Mouse (Mus musculus) hindbrain, embryonic 16.5 days (tissue): ENCODE data around the gene Gm28038. TPM values are rescaled to one million over a fixed set of nuclear protein-coding genes. Genes with fewer than 3 reads are reported as not detected.
A peak's percentile ranks its signal among the peaks of the same experiment; 100 is the strongest.

Experiments used
- ATAC-seq: fragments of 200-750 bp; cut with Nextera tagmentation; 2 replicates; pipeline ENCODE4 v1.8.0; 2017; ENCODE audit warnings: moderate TSS enrichment, moderate library complexity
- H3K27ac ChIP-seq: fragments of 300-500 bp; sonication (generic); 2 replicates; pipeline ENCODE4 v1.5.1; 2014; ENCODE audit warnings: low read depth, mild to moderate bottlenecking, control low read depth, low read length, moderate library complexity
- H3K27me3 ChIP-seq: fragments of 300-500 bp; sonication (generic); replicated peaks from 2 replicates; pipeline ENCODE4 v1.6.1; 2014; ENCODE audit warnings: low read length; ENCODE audit not compliant: control insufficient read depth, insufficient read depth
- H3K36me3 ChIP-seq: fragments of 300-500 bp; sonication (generic); 2 replicates; pipeline ENCODE4 v1.6.1; 2014; ENCODE audit warnings: mild to moderate bottlenecking, low read length, moderate library complexity, mixed read lengths; ENCODE audit not compliant: control insufficient read depth, insufficient read depth
- H3K4me1 ChIP-seq: fragments of 300-500 bp; sonication (generic); 2 replicates; pipeline ENCODE4 v1.6.1; 2014; ENCODE audit warnings: low read depth, low read length; ENCODE audit not compliant: control insufficient read depth, insufficient read depth
- H3K4me2 ChIP-seq: fragments of 300-500 bp; sonication (generic); 2 replicates; pipeline ENCODE4 v1.6.1; 2014; ENCODE audit warnings: mild to moderate bottlenecking, low read length, control low read depth, moderate library complexity
- H3K4me3 ChIP-seq: fragments of 300-500 bp; sonication (generic); 2 replicates; pipeline ENCODE4 v1.5.1; 2014; ENCODE audit warnings: mild to moderate bottlenecking, low read length, control low read depth, moderate library complexity
- H3K9ac ChIP-seq: fragments of 300-500 bp; sonication (generic); 2 replicates; pipeline ENCODE4 v1.6.1; 2014; ENCODE audit warnings: low read depth, mild to moderate bottlenecking, control low read depth, low read length, moderate library complexity
- H3K9me3 ChIP-seq: fragments of 300-500 bp; sonication (generic); 2 replicates; pipeline ENCODE4 v1.6.1; 2014; ENCODE audit warnings: mild to moderate bottlenecking, low read length, moderate library complexity; ENCODE audit not compliant: control insufficient read depth
- WGBS: fragments of 180-500 bp; shearing (Covaris S2); extraction: QIAGEN DNeasy Blood & Tissue Kit; methylation state at CpG from one replicate; pipeline ENCODE4 v1.1.7; 2014; 5-methylcytosine and 5-hydroxymethylcytosine counted together
- polyA plus RNA-seq: library from polyadenylated mRNA; unstranded; fragments of >200 nt; fragmentation: Nextera tagmentation; extraction: Ambion mirVana; gene quantifications from 2 replicates; pipeline ENCODE4 v1.2.1, GENCODE M21; 2015

Gm28038 gene
- polyA plus RNA-seq, 1 experiment from 2014 or later: not detected

DNA sequence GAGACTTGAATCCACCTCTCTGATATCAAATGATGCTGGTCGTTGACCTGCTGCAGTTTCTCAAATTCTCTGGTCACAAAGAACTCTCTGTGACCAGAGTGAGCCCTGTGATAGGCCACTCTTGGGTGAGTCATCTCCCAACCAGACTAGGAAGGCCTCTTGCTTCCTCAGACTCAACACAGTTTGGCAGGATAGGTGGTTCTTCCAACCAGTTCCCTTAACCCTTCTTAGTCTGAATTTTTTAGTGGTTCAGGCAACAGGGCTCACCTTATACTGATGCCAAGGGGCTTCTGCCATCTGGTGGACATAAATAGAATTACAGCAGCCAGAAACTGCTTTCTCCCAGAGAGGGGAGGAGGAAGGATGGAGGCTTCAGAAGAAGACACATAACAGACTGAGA is 10.7 kb upstream of the Gm28038 start:
- Histone ChIP-seq H3K9ac (no peak overlapping the region), H3K4me3 (no peak overlapping the region), H3K36me3 (no peaks in the 10 kb centered on the region), H3K9me3 (no peaks in the 10 kb centered on the region), H3K4me1 (peaks cover 14% of the 10 kb centered on the region), H3K4me2 (no peak overlapping the region), H3K27ac (no peak overlapping the region), H3K27me3 (no peaks in the 10 kb centered on the region)
- 43% methylated on average over 1 of the region's 1 CpGs for WGBS
- peak; percentile 71 for ATAC-seq

GRCm38 (mm10) chr2:30281651-30282050 is 808 bp downstream of the Gm28038 start:
- Histone ChIP-seq H3K36me3 (no peaks in the 10 kb centered on the region), H3K4me2 (no peak overlapping the region), H3K9me3 (no peaks in the 10 kb centered on the region), H3K9ac (no peak overlapping the region), H3K27me3 (no peaks in the 10 kb centered on the region), H3K4me3 (no peak overlapping the region), H3K4me1 (peaks cover 8% of the 10 kb centered on the region), H3K27ac (no peak overlapping the region)
- WGBS: 78% methylated on average over 3 of the region's 3 CpGs
- no peak for ATAC-seq

- WGBS: 93% methylated on average over 2 of the region's 2 CpGs
- ATAC-seq: no peak
- no peaks in the 10 kb centered on the region for H3K36me3 ChIP-seq
- H3K27me3 ChIP-seq: no peaks in the 10 kb centered on the region
- H3K4me3 ChIP-seq: no peak overlapping the region
- no peaks in the 10 kb centered on the region for H3K9me3 ChIP-seq
- H3K9ac ChIP-seq: no peak overlapping the region
- H3K4me1 ChIP-seq: peaks cover 18% of the 10 kb centered on the region
- no peak overlapping the region for H3K27ac ChIP-seq
- no peak overlapping the region for H3K4me2 ChIP-seq
These were observed 2.4 kb downstream of the Gm28038 start for GRCm38 (mm10) chr2:30283193-30283592.

- Histone ChIP-seq H3K4me1 (peaks cover 18% of the 10 kb centered on the region), H3K27me3 (no peaks in the 10 kb centered on the region), H3K27ac (no peak overlapping the region), H3K9ac (no peak overlapping the region), H3K36me3 (no peaks in the 10 kb centered on the region), H3K4me2 (peak overlapping the region; percentile 98), H3K9me3 (no peaks in the 10 kb centered on the region), H3K4me3 (peak overlapping the region; percentile 90)
- ATAC-seq: no peak
- WGBS: 94% methylated on average over 5 of the region's 5 CpGs
These were observed 4.2 kb downstream of the Gm28038 start for GRCm38 (mm10) chr2:30285004-30285403.

DNA sequence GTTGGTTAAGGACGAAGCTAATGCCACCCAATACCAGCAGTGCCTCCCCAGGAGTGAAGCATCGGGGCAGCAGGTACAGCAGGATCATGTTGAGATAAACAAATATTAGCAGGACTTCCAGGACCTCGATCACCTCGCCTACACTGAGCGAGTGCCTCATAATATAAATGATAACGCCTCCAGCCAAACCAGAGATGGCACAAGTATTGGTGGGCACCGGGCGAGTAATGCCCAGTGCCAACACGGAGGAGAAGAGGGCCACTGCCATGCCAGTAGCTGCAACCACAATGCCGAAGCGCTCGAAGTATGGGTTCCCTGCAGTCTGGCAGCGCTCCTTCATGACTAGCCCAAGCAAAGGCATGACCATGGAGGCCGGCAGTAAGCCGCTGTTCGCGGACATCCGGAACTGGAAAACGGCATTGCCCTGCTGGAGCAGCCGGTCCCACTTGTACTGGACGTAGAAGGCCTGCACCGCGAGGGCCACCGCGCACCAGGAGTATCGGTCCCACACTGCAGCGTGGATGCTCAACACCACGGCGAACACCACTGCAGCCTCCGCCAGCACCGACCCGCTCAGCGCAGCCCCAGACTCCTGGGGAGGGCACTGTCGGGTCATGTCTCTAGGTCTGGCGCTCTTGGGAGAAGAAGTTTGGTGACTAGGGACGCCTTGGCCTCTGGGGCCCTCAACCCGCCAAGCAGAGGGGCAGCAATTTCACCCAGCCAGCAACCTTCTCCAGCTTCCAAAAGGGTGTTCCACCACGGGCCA is 4.8 kb downstream of the Gm28038 start:
- Histone ChIP-seq H3K36me3 (no peaks in the 10 kb centered on the region), H3K4me3 (peak overlapping the region; percentile 90), H3K9me3 (no peaks in the 10 kb centered on the region), H3K4me1 (peaks cover 18% of the 10 kb centered on the region), H3K9ac (peak overlapping the region; percentile 92), H3K27ac (peak overlapping the region; percentile 67), H3K27me3 (no peaks in the 10 kb centered on the region), H3K4me2 (peak overlapping the region; percentile 98)
- 16% methylated on average over 38 of the region's 38 CpGs for WGBS
- ATAC-seq: peak; percentile 62

GRCm38 (mm10) chr2:30286192-30287026 is 5.6 kb downstream of the Gm28038 start, which contains the start of the genes Dolk and Nup188:
Gene Dolk, minus strand, starts transcription at chr2:30286334.
Gene Nup188, plus strand, starts transcription at chr2:30286397.
- Histone ChIP-seq H3K27ac (peak within 1 kb of the TSS; percentile 73), H3K4me1 (peaks cover 18% of the 10 kb centered on the region), H3K27me3 (no peaks in the 10 kb centered on the region), H3K36me3 (no peaks in the 10 kb centered on the region), H3K4me2 (peak within 1 kb of the TSS; percentile 98), H3K9me3 (no peaks in the 10 kb centered on the region), H3K4me3 (peak within 1 kb of the TSS; percentile 90), H3K9ac (peak within 1 kb of the TSS; percentile 92)
- ATAC-seq: peak; percentile 94
- WGBS: under 1% methylated on average over 65 of the region's 68 CpGs

- Histone ChIP-seq H3K4me2 (peak overlapping the region; percentile 73), H3K27me3 (no peaks in the 10 kb centered on the region), H3K4me3 (peak overlapping the region; percentile 90), H3K9ac (peak overlapping the region; percentile 92), H3K27ac (peak overlapping the region; percentile 73), H3K36me3 (no peaks in the 10 kb centered on the region), H3K4me1 (peaks cover 18% of the 10 kb centered on the region), H3K9me3 (no peaks in the 10 kb centered on the region)
- WGBS: 0% methylated on average over 10 of the region's 10 CpGs
- ATAC-seq: no peak
These were observed 6.2 kb downstream of the Gm28038 start for GRCm38 (mm10) chr2:30287027-30287373.

DNA sequence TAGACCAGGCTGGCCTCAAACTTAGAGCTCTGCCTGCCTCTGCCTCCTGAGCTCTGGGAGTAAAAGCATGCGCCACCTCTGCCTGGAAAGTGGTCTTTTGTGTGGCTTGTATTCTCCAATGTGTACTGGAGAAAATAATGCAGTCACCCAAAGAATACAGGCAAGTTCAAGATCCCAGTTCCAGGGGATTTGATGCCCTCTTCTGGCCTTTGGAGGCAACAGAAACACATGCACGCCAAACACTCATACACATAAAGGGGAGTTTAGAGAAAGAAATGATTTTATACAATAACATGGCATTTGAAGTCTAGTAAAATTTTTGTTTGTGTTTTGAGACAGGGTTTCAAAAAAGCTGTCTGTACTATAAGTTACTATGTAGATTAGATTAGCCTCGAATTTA is 18.7 kb downstream of the Gm28038 start:
- H3K27ac ChIP-seq: no peak overlapping the region
- H3K4me1 ChIP-seq: no peaks in the 10 kb centered on the region
- H3K9ac ChIP-seq: no peak overlapping the region
- H3K36me3 ChIP-seq: peaks cover 39% of the 10 kb centered on the region
- H3K4me2 ChIP-seq: no peak overlapping the region
- H3K9me3 ChIP-seq: no peaks in the 10 kb centered on the region
- no peaks in the 10 kb centered on the region for H3K27me3 ChIP-seq
- 72% methylated on average over 3 of the region's 3 CpGs for WGBS
- no peak overlapping the region for H3K4me3 ChIP-seq
- no peak for ATAC-seq

DNA sequence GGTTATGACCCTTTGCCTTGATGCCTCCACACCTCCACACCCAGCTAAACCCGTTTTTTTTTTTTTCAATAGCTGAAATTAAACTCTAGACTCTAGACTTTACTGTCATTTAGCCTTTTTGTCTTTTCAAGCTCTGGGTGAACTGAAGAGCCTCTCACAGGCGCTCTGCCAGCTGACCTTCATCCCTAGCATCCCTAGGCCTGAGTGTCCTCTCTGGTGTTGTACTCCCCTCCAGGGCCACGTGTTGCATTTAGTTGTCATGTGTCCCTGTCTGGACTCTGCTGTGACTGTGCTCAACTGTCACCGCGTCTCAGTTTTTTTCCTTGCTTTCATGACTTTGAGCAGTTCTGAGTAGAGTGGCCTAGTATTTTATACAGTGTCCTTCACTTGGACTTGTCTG is 19.1 kb downstream of the Gm28038 start:
- 89% methylated on average over 5 of the region's 5 CpGs for WGBS
- Histone ChIP-seq H3K9ac (no peak overlapping the region), H3K4me3 (no peak overlapping the region), H3K4me1 (no peaks in the 10 kb centered on the region), H3K27me3 (no peaks in the 10 kb centered on the region), H3K27ac (no peak overlapping the region), H3K9me3 (no peaks in the 10 kb centered on the region), H3K36me3 (peaks cover 44% of the 10 kb centered on the region), H3K4me2 (no peak overlapping the region)
- no peak for ATAC-seq
